Mouse (Mus musculus) spleen, adult 2 months (tissue): ENCODE data around the gene Pcx. TPM values are rescaled to one million over a fixed set of nuclear protein-coding genes. Genes with fewer than 3 reads are reported as not detected.
A peak's percentile ranks its signal among the peaks of the same experiment; 100 is the strongest.

Experiments
- DNase-seq, 2 experiments: peaks; one replicate each; pipeline versions ENCODE4 v3.0.0 to v3.0.0-alpha.2; 2012 to 2021; ENCODE audit warnings: low spot score in 2 of 2, low read depth in 1 of 2
- H3K27ac ChIP-seq: fragments of 200-500 bp; 2 replicates; pipeline ENCODE4 v1.5.1; 2012; ENCODE audit warnings: low read length, inconsistent platforms; ENCODE audit not compliant: insufficient read depth
- H3K27me3 ChIP-seq: fragments of 200-500 bp; 2 replicates; pipeline ENCODE4 v1.6.1; 2012; ENCODE audit warnings: mild to moderate bottlenecking, moderate library complexity, low read length, inconsistent platforms; ENCODE audit not compliant: control insufficient read depth, insufficient read depth
- H3K36me3 ChIP-seq: fragments of 200-500 bp; 2 replicates; pipeline ENCODE4 v1.6.1; 2012; ENCODE audit warnings: mild to moderate bottlenecking, low read length, inconsistent platforms; ENCODE audit not compliant: control insufficient read depth, insufficient read depth
- H3K4me1 ChIP-seq: fragments of 200-500 bp; 2 replicates; pipeline ENCODE4 v1.6.1; 2011; ENCODE audit warnings: inconsistent platforms; ENCODE audit not compliant: control insufficient read depth, insufficient read depth, insufficient read length
- H3K4me3 ChIP-seq: fragments of 200-500 bp; 2 replicates; pipeline ENCODE4 v1.5.1; 2011; ENCODE audit warnings: mild to moderate bottlenecking, inconsistent platforms; ENCODE audit not compliant: insufficient read depth, insufficient read length; ENCODE audit errors: extremely low read depth
- CTCF ChIP-seq: fragments of 200-500 bp; IDR thresholded peaks from 2 replicates; pipeline ENCODE4 v1.5.1; 2011; ENCODE audit warnings: mild to moderate bottlenecking, inconsistent platforms; ENCODE audit not compliant: insufficient read depth, insufficient read length, insufficient replicate concordance; ENCODE audit errors: extremely low read depth
- POLR2A ChIP-seq: fragments of 200-500 bp; IDR thresholded peaks from 2 replicates; pipeline ENCODE4 v1.6.1; 2011; ENCODE audit warnings: low read depth, low read length, inconsistent platforms
- WGBS: fragments of 180-500 bp; shearing (Covaris S2); methylation state at CpG from one replicate; pipeline ENCODE4 v1.1.7; 2018; 5-methylcytosine and 5-hydroxymethylcytosine counted together
- polyA plus RNA-seq: library from polyadenylated mRNA; depleted of rRNA; stranded (reverse); fragments of >200 nt; gene quantifications from 2 replicates; pipeline ENCODE4 v1.2.3, GENCODE M21; 2012

Pcx gene
- polyA plus RNA-seq, 1 experiment = 8.6 TPM

GRCm38 (mm10) chr19:4612181-4612961 is 102.1 kb downstream of the Pcx start:
- TF ChIP-seq POLR2A (no peak), CTCF (no peak)
- H3K27me3 ChIP-seq = no peaks in the 10 kb centered on the region
- no peak overlapping the region for H3K27ac ChIP-seq
- DNase-seq = no peak
- H3K36me3 ChIP-seq = no peaks in the 10 kb centered on the region
- H3K4me3 ChIP-seq = no peak overlapping the region
- WGBS = 91% methylated on average over 19 of the region's 19 CpGs
- peaks cover 2% of the 10 kb centered on the region for H3K4me1 ChIP-seq

DNA sequence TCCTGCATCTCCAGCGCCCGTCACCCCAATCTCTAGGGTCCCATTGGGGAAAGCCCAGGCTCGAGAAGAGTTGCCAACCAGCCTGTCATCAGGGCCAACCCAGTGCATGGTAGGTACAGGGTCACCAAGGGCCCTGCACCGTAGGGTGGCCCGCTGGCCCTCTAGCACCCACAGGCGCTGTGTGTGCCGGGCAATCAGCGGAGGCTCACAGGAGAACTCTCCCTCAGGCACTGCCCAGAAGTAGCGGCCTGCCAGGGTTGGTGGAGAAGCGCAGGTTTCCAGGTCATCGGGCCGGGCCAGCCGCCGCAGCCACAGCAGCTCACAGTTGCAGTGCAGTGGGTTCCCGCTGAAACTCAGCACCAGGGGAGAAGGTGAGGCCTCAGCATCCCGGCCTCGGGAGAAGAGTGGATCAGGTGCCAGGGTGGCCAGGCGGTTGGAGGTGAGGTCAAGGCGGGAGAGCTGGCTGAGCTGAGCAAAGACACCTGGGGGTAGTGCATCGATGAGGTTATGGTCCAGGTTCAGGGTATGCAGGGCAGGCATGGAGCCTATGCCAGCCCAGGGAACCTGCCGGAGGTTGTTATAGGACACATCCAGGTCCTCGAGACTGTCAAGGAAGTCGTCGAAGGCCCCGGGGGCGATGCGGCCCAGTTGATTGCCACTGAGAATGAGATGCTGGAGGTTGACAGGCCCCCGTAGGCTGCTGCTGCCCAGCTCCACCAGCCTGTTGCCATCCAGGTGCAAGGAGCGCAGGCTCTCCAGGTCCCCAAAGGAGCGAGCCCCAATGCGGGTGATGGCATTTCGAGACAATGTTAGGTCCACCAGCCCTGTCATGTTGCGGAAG is 103.4 kb downstream of the Pcx start:
- 95% methylated on average over 33 of the region's 33 CpGs for WGBS
- Histone ChIP-seq H3K4me3 (no peak overlapping the region), H3K4me1 (peaks cover 2% of the 10 kb centered on the region), H3K36me3 (no peaks in the 10 kb centered on the region), H3K27me3 (no peaks in the 10 kb centered on the region), H3K27ac (no peak overlapping the region)
- TF ChIP-seq POLR2A = no peak
- TF ChIP-seq CTCF = no peak
- DNase-seq = no peak

GRCm38 (mm10) chr19:4614305-4615150 is 104.3 kb downstream of the Pcx start:
- TF ChIP-seq CTCF = no peak
- TF ChIP-seq POLR2A = no peak
- H3K27ac ChIP-seq = no peak overlapping the region
- no peaks in the 10 kb centered on the region for H3K36me3 ChIP-seq
- no peaks in the 10 kb centered on the region for H3K27me3 ChIP-seq
- 26% methylated on average over 46 of the region's 49 CpGs for WGBS
- peaks cover 2% of the 10 kb centered on the region for H3K4me1 ChIP-seq
- DNase-seq = no peak
- H3K4me3 ChIP-seq = peak overlapping the region; percentile 55; the same call in 1 of the 2 replicates

DNA sequence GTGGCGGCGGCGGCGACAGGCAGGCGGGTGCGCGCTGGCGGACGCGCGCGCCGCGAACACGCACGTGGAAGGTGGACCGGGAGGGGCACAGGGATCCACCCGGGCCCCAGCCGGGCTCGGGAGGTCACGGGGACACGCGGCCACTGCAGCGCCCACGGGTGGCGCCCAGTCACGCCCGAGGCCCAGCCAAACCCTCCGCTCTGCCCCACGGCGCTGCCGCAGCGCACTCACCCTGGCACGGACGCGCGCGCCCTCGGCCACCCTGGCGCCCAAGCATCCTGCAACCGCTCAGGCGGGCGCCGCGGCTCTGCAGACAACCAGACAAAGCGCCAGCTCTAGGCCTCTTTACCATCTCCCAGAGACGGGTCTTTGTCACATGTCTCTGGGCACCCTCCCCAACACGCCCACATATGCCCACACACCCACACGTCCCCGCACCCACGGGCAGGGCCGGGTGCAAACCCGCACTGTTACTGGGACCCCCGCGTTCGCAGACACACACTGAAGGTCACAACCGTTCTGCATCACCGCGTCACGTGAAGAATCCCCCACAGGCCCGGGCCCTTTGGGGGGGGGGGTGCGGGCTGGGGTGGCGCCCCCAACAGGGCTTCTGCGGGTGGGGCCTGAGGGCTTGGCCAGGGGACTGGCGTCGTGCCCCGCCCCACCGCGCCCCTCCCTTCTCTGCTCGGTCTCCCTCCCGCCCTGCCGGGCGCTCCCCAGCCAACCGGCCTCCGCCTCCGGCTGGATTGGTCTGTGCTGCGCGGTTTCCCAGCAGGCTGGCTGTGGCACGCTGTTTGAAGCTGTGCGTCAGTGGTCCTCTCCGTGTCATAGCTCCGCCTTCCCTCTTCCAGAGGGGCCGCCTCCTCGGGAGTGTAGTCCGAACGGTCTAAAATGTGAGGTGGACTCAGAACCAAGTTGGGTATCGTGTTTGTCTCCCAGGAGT is 105.2 kb downstream of the Pcx start, which contains the start of gene Lrfn4:
Lrfn4 (minus strand) TSS at position 517 of the 943 bp plus-strand sequence.
- DNase-seq = no peak
- Histone ChIP-seq H3K27me3 (no peaks in the 10 kb centered on the region), H3K4me1 (peaks cover 2% of the 10 kb centered on the region), H3K36me3 (no peaks in the 10 kb centered on the region), H3K4me3 (peak within 1 kb of the TSS; percentile 55), H3K27ac (no peak within 1 kb of the TSS)
- under 1% methylated on average over 72 of the region's 87 CpGs for WGBS
- no peak for TF ChIP-seq CTCF
- no peak for TF ChIP-seq POLR2A

DNA sequence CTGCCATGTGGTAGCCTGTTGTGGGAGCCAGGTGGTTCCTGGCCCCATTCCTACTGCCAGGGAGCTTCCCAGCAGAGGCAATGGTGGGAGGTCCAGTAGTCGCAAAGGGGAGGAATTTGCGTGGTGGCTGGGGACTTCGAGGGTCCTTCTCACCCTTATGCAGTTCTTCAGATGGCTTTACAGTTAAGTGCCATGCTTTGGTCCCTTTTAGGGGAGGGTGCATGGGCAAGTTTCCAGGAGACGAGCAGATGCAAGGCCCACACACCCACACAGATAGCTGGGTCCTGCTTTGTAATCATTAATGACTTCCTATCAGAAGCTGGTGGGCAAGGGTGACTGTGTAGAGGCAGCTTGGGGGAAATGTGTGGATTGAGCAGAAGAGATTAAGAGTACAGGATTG is 106.3 kb downstream of the Pcx start:
- WGBS = 68% methylated on average over 4 of the region's 4 CpGs
- Histone ChIP-seq H3K27ac (no peak overlapping the region), H3K36me3 (no peaks in the 10 kb centered on the region), H3K4me3 (no peak overlapping the region), H3K27me3 (no peaks in the 10 kb centered on the region), H3K4me1 (peaks cover 2% of the 10 kb centered on the region)
- TF ChIP-seq POLR2A (no peak), CTCF (no peak)
- no peak for DNase-seq

GRCm38 (mm10) chr19:4618183-4618582 is 107.9 kb downstream of the Pcx start:
- WGBS = 48% methylated on average over 18 of the region's 18 CpGs
- no peak for DNase-seq
- TF ChIP-seq POLR2A (no peak), CTCF (no peak)
- no peak overlapping the region for H3K27ac ChIP-seq
- peaks cover 7% of the 10 kb centered on the region; the same call in 1 of the 2 replicates for H3K36me3 ChIP-seq
- H3K4me3 ChIP-seq = no peak overlapping the region
- H3K27me3 ChIP-seq = no peaks in the 10 kb centered on the region
- H3K4me1 ChIP-seq = peaks cover 2% of the 10 kb centered on the region
